Mouse (Mus musculus): Measurements from ENCODE around the gene Rnf208. TPM values are rescaled to one million over a fixed set of nuclear protein-coding genes. Genes with fewer than 3 reads are reported as not detected.

Rnf208 gene
- polyA plus RNA-seq, 1 experiment from 2014 or later: 16.3 TPM

GRCm38 (mm10) chr2:25261870-25262269 is 19.8 kb downstream of the Rnf208 start:
- H3K4me1 ChIP-seq (ENCODE audit: control insufficient read depth, insufficient read depth, low read length): peaks cover 21% of the 10 kb centered on the region
- no peak; the same call in 1 of the 2 replicates for ATAC-seq (ENCODE audit: low read depth)
- H3K4me3 ChIP-seq (ENCODE audit: low read depth, low read length): peak overlapping the region; percentile 75

GRCm38 (mm10) chr2:25262291-25262767 is 20.3 kb downstream of the Rnf208 start, which contains the start of gene Tprn:
Gene Tprn (plus strand): TSS chr2:25262618.
- H3K36me3 ChIP-seq (ENCODE audit: control insufficient read depth, insufficient read depth, low read length): no peaks in the 10 kb centered on the region
- no peaks in the 10 kb centered on the region for H3K9me3 ChIP-seq (ENCODE audit: control insufficient read depth, low read length)
- H3K9ac ChIP-seq (ENCODE audit: low read depth, low read length): peak within 1 kb of the TSS; percentile 69
- peak within 1 kb of the TSS; percentile 75 for H3K4me3 ChIP-seq (ENCODE audit: low read depth, low read length)
- ATAC-seq (ENCODE audit: low read depth) (peak; percentile 99), DNase-seq (ENCODE audit: low spot score) (peak; percentile 99)
- H3K4me1 ChIP-seq (ENCODE audit: control insufficient read depth, insufficient read depth, low read length): peaks cover 21% of the 10 kb centered on the region
- peak within 1 kb of the TSS; percentile 98 for H3K4me2 ChIP-seq (ENCODE audit: low read depth, low read length)
- WGBS: 1% methylated on average over 9 of the region's 39 CpGs
- H3K27ac ChIP-seq (replicated peaks; ENCODE audit: low read depth, low read length): no peak within 1 kb of the TSS; the same call in 1 of the 2 replicates
- peaks cover 16% of the 10 kb centered on the region for H3K27me3 ChIP-seq (replicated peaks; ENCODE audit: control insufficient read depth, insufficient read depth, low read length)

More at GRCm38 (mm10) chr2:25261870-25262269, 19.8 kb downstream of the Rnf208 start:
- H3K9ac ChIP-seq (ENCODE audit: low read depth, low read length): peak overlapping the region; percentile 69
- peaks cover 16% of the 10 kb centered on the region for H3K27me3 ChIP-seq (replicated peaks; ENCODE audit: control insufficient read depth, insufficient read depth, low read length)
- H3K9me3 ChIP-seq (ENCODE audit: control insufficient read depth, low read length): no peaks in the 10 kb centered on the region
- no peak for DNase-seq (ENCODE audit: low spot score)
- H3K36me3 ChIP-seq (ENCODE audit: control insufficient read depth, insufficient read depth, low read length): no peaks in the 10 kb centered on the region
- no peak overlapping the region; the same call in 1 of the 2 replicates for H3K27ac ChIP-seq (replicated peaks; ENCODE audit: low read depth, low read length)
- WGBS: 43% methylated on average over 12 of the region's 12 CpGs
- peak overlapping the region; percentile 98 for H3K4me2 ChIP-seq (ENCODE audit: low read depth, low read length)

GRCm38 (mm10) chr2:25262795-25263622 is 21.0 kb downstream of the Rnf208 start:
- H3K36me3 ChIP-seq (ENCODE audit: control insufficient read depth, insufficient read depth, low read length): no peaks in the 10 kb centered on the region
- DNase-seq (ENCODE audit: low spot score): no peak
- H3K27ac ChIP-seq (replicated peaks; ENCODE audit: low read depth, low read length): no peak overlapping the region; the same call in 1 of the 2 replicates
- peak; percentile 1 for ATAC-seq (ENCODE audit: low read depth)
- peak overlapping the region; percentile 75 for H3K4me3 ChIP-seq (ENCODE audit: low read depth, low read length)
- peak overlapping the region; percentile 98 for H3K4me2 ChIP-seq (ENCODE audit: low read depth, low read length)
- no peaks in the 10 kb centered on the region for H3K9me3 ChIP-seq (ENCODE audit: control insufficient read depth, low read length)
- H3K27me3 ChIP-seq (replicated peaks; ENCODE audit: control insufficient read depth, insufficient read depth, low read length): peaks cover 16% of the 10 kb centered on the region
- WGBS: 0% methylated on average over 37 of the region's 82 CpGs
- H3K4me1 ChIP-seq (ENCODE audit: control insufficient read depth, insufficient read depth, low read length): peaks cover 21% of the 10 kb centered on the region
- peak overlapping the region; percentile 69 for H3K9ac ChIP-seq (ENCODE audit: low read depth, low read length)

- WGBS: 23% methylated on average over 12 of the region's 12 CpGs
- Histone ChIP-seq H3K27me3 (replicated peaks; ENCODE audit: control insufficient read depth, insufficient read depth, low read length) (peaks cover 16% of the 10 kb centered on the region), H3K9ac (ENCODE audit: low read depth, low read length) (peak overlapping the region; percentile 69), H3K4me1 (ENCODE audit: control insufficient read depth, insufficient read depth, low read length) (peaks cover 21% of the 10 kb centered on the region), H3K4me2 (ENCODE audit: low read depth, low read length) (peak overlapping the region; percentile 98), H3K36me3 (ENCODE audit: control insufficient read depth, insufficient read depth, low read length) (peaks cover 5% of the 10 kb centered on the region; the same call in 1 of the 2 replicates), H3K27ac (replicated peaks; ENCODE audit: low read depth, low read length) (no peak overlapping the region), H3K4me3 (ENCODE audit: low read depth, low read length) (peak overlapping the region; percentile 75), H3K9me3 (ENCODE audit: control insufficient read depth, low read length) (no peaks in the 10 kb centered on the region)
- DNase-seq (ENCODE audit: low spot score): no peak
- ATAC-seq (ENCODE audit: low read depth): no peak
Measured at GRCm38 (mm10) chr2:25263623-25264285, 21.7 kb downstream of the Rnf208 start.

GRCm38 (mm10) chr2:25264286-25264660 is 22.2 kb downstream of the Rnf208 start:
- no peak for DNase-seq (ENCODE audit: low spot score)
- H3K4me1 ChIP-seq (ENCODE audit: control insufficient read depth, insufficient read depth, low read length): peaks cover 21% of the 10 kb centered on the region
- H3K27me3 ChIP-seq (replicated peaks; ENCODE audit: control insufficient read depth, insufficient read depth, low read length): peaks cover 16% of the 10 kb centered on the region
- peak overlapping the region; percentile 98; the same call in 1 of the 2 replicates for H3K4me2 ChIP-seq (ENCODE audit: low read depth, low read length)
- no peak for ATAC-seq (ENCODE audit: low read depth)
- H3K36me3 ChIP-seq (ENCODE audit: control insufficient read depth, insufficient read depth, low read length): peaks cover 9% of the 10 kb centered on the region; the same call in 1 of the 2 replicates
- no peaks in the 10 kb centered on the region for H3K9me3 ChIP-seq (ENCODE audit: control insufficient read depth, low read length)
- no peak overlapping the region for H3K4me3 ChIP-seq (ENCODE audit: low read depth, low read length)
- no peak overlapping the region for H3K27ac ChIP-seq (replicated peaks; ENCODE audit: low read depth, low read length)
- 68% methylated on average over 5 of the region's 5 CpGs for WGBS
- 0 out of 2 replicates have a peak overlapping the region, but pooled peaks have one; percentile 2 for H3K9ac ChIP-seq (ENCODE audit: low read depth, low read length)

- Histone ChIP-seq H3K9ac (ENCODE audit: low read depth, low read length) (no peak overlapping the region), H3K36me3 (ENCODE audit: control insufficient read depth, insufficient read depth, low read length) (peaks cover 15% of the 10 kb centered on the region), H3K27ac (replicated peaks; ENCODE audit: low read depth, low read length) (no peak overlapping the region), H3K4me1 (ENCODE audit: control insufficient read depth, insufficient read depth, low read length) (peaks cover 21% of the 10 kb centered on the region), H3K9me3 (ENCODE audit: control insufficient read depth, low read length) (no peaks in the 10 kb centered on the region), H3K27me3 (replicated peaks; ENCODE audit: control insufficient read depth, insufficient read depth, low read length) (peaks cover 16% of the 10 kb centered on the region), H3K4me2 (ENCODE audit: low read depth, low read length) (0 out of 2 replicates have a peak overlapping the region, but pooled peaks have one; percentile 20), H3K4me3 (ENCODE audit: low read depth, low read length) (no peak overlapping the region)
- DNase-seq (ENCODE audit: low spot score): no peak
- 56% methylated on average over 3 of the region's 3 CpGs for WGBS
- ATAC-seq (ENCODE audit: low read depth): no peak
Measured at GRCm38 (mm10) chr2:25264851-25265250, 22.8 kb downstream of the Rnf208 start.

GRCm38 (mm10) chr2:25265897-25266656 is 24.0 kb downstream of the Rnf208 start:
- H3K9ac ChIP-seq (ENCODE audit: low read depth, low read length): peak overlapping the region; percentile 5; the same call in 1 of the 2 replicates
- no peak overlapping the region; the same call in 1 of the 2 replicates for H3K27ac ChIP-seq (replicated peaks; ENCODE audit: low read depth, low read length)
- peaks cover 24% of the 10 kb centered on the region for H3K4me1 ChIP-seq (ENCODE audit: control insufficient read depth, insufficient read depth, low read length)
- no peak overlapping the region; the same call in 1 of the 2 replicates for H3K4me2 ChIP-seq (ENCODE audit: low read depth, low read length)
- peaks cover 16% of the 10 kb centered on the region for H3K27me3 ChIP-seq (replicated peaks; ENCODE audit: control insufficient read depth, insufficient read depth, low read length)
- ATAC-seq (ENCODE audit: low read depth) (no peak), DNase-seq (ENCODE audit: low spot score) (no peak)
- no peak overlapping the region for H3K4me3 ChIP-seq (ENCODE audit: low read depth, low read length)
- H3K36me3 ChIP-seq (ENCODE audit: control insufficient read depth, insufficient read depth, low read length): peaks cover 26% of the 10 kb centered on the region
- no peaks in the 10 kb centered on the region for H3K9me3 ChIP-seq (ENCODE audit: control insufficient read depth, low read length)
- WGBS: 61% methylated on average over 6 of the region's 6 CpGs

GRCm38 (mm10) chr2:25266720-25267119 is 24.7 kb downstream of the Rnf208 start:
- WGBS: 56% methylated on average over 2 of the region's 2 CpGs
- H3K9me3 ChIP-seq (ENCODE audit: control insufficient read depth, low read length): no peaks in the 10 kb centered on the region
- peaks cover 26% of the 10 kb centered on the region for H3K36me3 ChIP-seq (ENCODE audit: control insufficient read depth, insufficient read depth, low read length)
- H3K4me2 ChIP-seq (ENCODE audit: low read depth, low read length): no peak overlapping the region
- H3K4me1 ChIP-seq (ENCODE audit: control insufficient read depth, insufficient read depth, low read length): peaks cover 29% of the 10 kb centered on the region
- no peak for ATAC-seq (ENCODE audit: low read depth)
- H3K9ac ChIP-seq (ENCODE audit: low read depth, low read length): peak overlapping the region; percentile 8; the same call in 1 of the 2 replicates
- H3K27me3 ChIP-seq (replicated peaks; ENCODE audit: control insufficient read depth, insufficient read depth, low read length): peaks cover 16% of the 10 kb centered on the region
- H3K4me3 ChIP-seq (ENCODE audit: low read depth, low read length): no peak overlapping the region
- DNase-seq (ENCODE audit: low spot score): no peak
- H3K27ac ChIP-seq (replicated peaks; ENCODE audit: low read depth, low read length): no peak overlapping the region; the same call in 1 of the 2 replicates
